ENCODE assay signal across 12 mouse cellular contexts in genomic region chrX:8125235-8125634, GRCm38 (mm10). TPM values are rescaled to one million over a fixed set of nuclear protein-coding genes. Genes with fewer than 3 reads are reported as not detected.
DNase-seq lines count a peak whose midpoint lies in the region; ATAC-seq and TF ChIP-seq lines count a peak whose summit lies in the region.
"Had no signal": no experiment of that assay in that cellular context is flagged by ENCODE, and none has a peak within 500 bp of the region (broad histone marks: within the 10 kb centered on the region; RNA-seq: fewer than 3 reads in every experiment).

No protein-coding gene starts in this region.

- H3K36me3 ChIP-seq in intestine, postnatal 0 days (ENCODE audit: control insufficient read depth, insufficient read depth), result peaks cover 24% of the 10 kb centered on the region; the same call in 1 of the 2 replicates
- no peaks in the 10 kb centered on the region for H3K36me3 ChIP-seq in intestine, embryonic 15.5 days

- H3K4me1 ChIP-seq in intestine, postnatal 0 days (replicated peaks; ENCODE audit: control insufficient read depth, insufficient read depth, low read length), result no peaks in the 10 kb centered on the region
- H3K4me1 ChIP-seq in intestine, embryonic 15.5 days (replicated peaks), result no peaks in the 10 kb centered on the region
- H3K4me1 ChIP-seq: embryonic facial prominence, embryonic 15.5 days had no signal

- 77% methylated on average over 7 of the region's 7 CpGs for WGBS in intestine, postnatal 0 days
- 82% methylated on average over 7 of the region's 7 CpGs for WGBS in intestine, embryonic 15.5 days

- H3K4me3 ChIP-seq in intestine, postnatal 0 days (ENCODE audit: low read depth, low read length), result no peak overlapping the region
- no peak overlapping the region for H3K4me3 ChIP-seq in intestine, embryonic 15.5 days (replicated peaks)
- H3K4me3 ChIP-seq: embryonic facial prominence, embryonic 15.5 days had no signal

- no peaks in the 10 kb centered on the region for H3K9me3 ChIP-seq in intestine, postnatal 0 days (ENCODE audit: control insufficient read depth)
- no peaks in the 10 kb centered on the region for H3K9me3 ChIP-seq in intestine, embryonic 15.5 days
- H3K9me3 ChIP-seq: embryonic facial prominence, embryonic 15.5 days had no signal

- H3K4me2 ChIP-seq in intestine, postnatal 0 days (replicated peaks; ENCODE audit: low read depth), result no peak overlapping the region
- no peak overlapping the region for H3K4me2 ChIP-seq in intestine, embryonic 15.5 days (replicated peaks)
- H3K4me2 ChIP-seq: embryonic facial prominence, embryonic 15.5 days had no signal

- H3K9ac ChIP-seq in intestine, postnatal 0 days (ENCODE audit: low read depth, low read length), result no peak overlapping the region
- no peak overlapping the region for H3K9ac ChIP-seq in intestine, embryonic 15.5 days
- H3K9ac ChIP-seq: embryonic facial prominence, embryonic 15.5 days had no signal

- DNase-seq in 3T3-L1 (ENCODE audit: low read depth, low spot score) (peak; percentile 52), R1 (ENCODE audit: low read depth, low spot score) (peak; percentile 56)
- peak; percentile 11 for DNase-seq in lung, postnatal 25 days (ENCODE audit: low spot score)
- no peak for DNase-seq in spleen, adult 12 weeks (ENCODE audit: low spot score)
- DNase-seq in ovary, adult 18-20 months (ENCODE audit: low spot score), result no peak
- no peak for DNase-seq in gastrocnemius, postnatal 4 days (ENCODE audit: low spot score in 2 of 2)
- DNase-seq: cerebellum, postnatal 36 days; heart, postnatal 4 days; kidney, adult 11 months had no signal

- TF ChIP-seq CTCF in intestine, postnatal 0 days (IDR thresholded peaks at IDR 0.05; ENCODE audit: low read depth), result peak; percentile 50

- H3K27ac ChIP-seq in intestine, postnatal 0 days (ENCODE audit: low read depth, low read length), result no peak overlapping the region
- no peak overlapping the region for H3K27ac ChIP-seq in intestine, embryonic 15.5 days
- H3K27ac ChIP-seq: embryonic facial prominence, embryonic 15.5 days had no signal

- ATAC-seq in intestine, postnatal 0 days, result no peak
- ATAC-seq in intestine, embryonic 15.5 days, result no peak

- no peaks in the 10 kb centered on the region for H3K27me3 ChIP-seq in intestine, postnatal 0 days (replicated peaks; ENCODE audit: control insufficient read depth, insufficient read depth, low read length)
- no peaks in the 10 kb centered on the region for H3K27me3 ChIP-seq in intestine, embryonic 15.5 days (replicated peaks)
- H3K27me3 ChIP-seq: embryonic facial prominence, embryonic 15.5 days had no signal

RNA-seq across cellular contexts. Expression of gene Wdr13, which starts 7.5 kb away (rescaled TPM):
- 10.1 and 13.6 TPM in 2 replicates for polyA plus RNA-seq in intestine, postnatal 0 days (2015; fragmentation: Nextera tagmentation; extraction: Ambion mirVana)
- 21.4 and 21.7 TPM in 2 replicates for polyA plus RNA-seq in intestine, embryonic 15.5 days (2015; fragmentation: Nextera tagmentation; extraction: Ambion mirVana)
- total RNA-seq in gastrocnemius, postnatal 4 days (2021), result 10 to 100 TPM; 29.5 to 34.2 TPM

RNA-seq across cellular contexts. Expression of gene Rbm3, which starts 20.4 kb away (rescaled TPM):
- 591 and 623 TPM in 2 replicates for polyA plus RNA-seq in intestine, postnatal 0 days (2015; fragmentation: Nextera tagmentation; extraction: Ambion mirVana)
- 426 and 506 TPM in 2 replicates for polyA plus RNA-seq in intestine, embryonic 15.5 days (2015; fragmentation: Nextera tagmentation; extraction: Ambion mirVana)
- total RNA-seq in gastrocnemius, postnatal 4 days (2021), result 100 to 1,000 TPM; 359 to 459 TPM

RNA-seq across cellular contexts. Expression of gene Was, which starts 34.9 kb away (rescaled TPM):
- 0.34 and 0.48 TPM in 2 replicates for polyA plus RNA-seq in intestine, postnatal 0 days (2015; fragmentation: Nextera tagmentation; extraction: Ambion mirVana)
- 0.57 and 0.62 TPM in 2 replicates for polyA plus RNA-seq in intestine, embryonic 15.5 days (2015; fragmentation: Nextera tagmentation; extraction: Ambion mirVana)
- total RNA-seq in gastrocnemius, postnatal 4 days (2021), result 1 to 10 TPM; 2.8 TPM

RNA-seq across cellular contexts. Expression of gene Suv39h1, which starts 50.7 kb away (rescaled TPM):
- polyA plus RNA-seq in intestine, postnatal 0 days (2015; fragmentation: Nextera tagmentation; extraction: Ambion mirVana), result 15.5 and 16.5 TPM in 2 replicates
- polyA plus RNA-seq in intestine, embryonic 15.5 days (2015; fragmentation: Nextera tagmentation; extraction: Ambion mirVana), result 47.5 and 53.3 TPM in 2 replicates
- 10 to 100 TPM; 14.7 to 14.9 TPM for total RNA-seq in gastrocnemius, postnatal 4 days (2021)

RNA-seq across cellular contexts. Expression of gene Tbc1d25, which starts 50.7 kb away (rescaled TPM):
- 4.0 and 4.5 TPM in 2 replicates for polyA plus RNA-seq in intestine, postnatal 0 days (2015; fragmentation: Nextera tagmentation; extraction: Ambion mirVana)
- 10.3 and 10.6 TPM in 2 replicates for polyA plus RNA-seq in intestine, embryonic 15.5 days (2015; fragmentation: Nextera tagmentation; extraction: Ambion mirVana)
- total RNA-seq in gastrocnemius, postnatal 4 days (2021), result 1 to 10 TPM; 4.6 to 6.1 TPM

Comparison
In these comparisons a context has a peak if more than half of its experiments do, and no peak if none do; other contexts are left out.
1. DNase-seq: peak in 3T3-L1 (single experiment), R1 (single experiment) and lung, postnatal 25 days (single experiment); none in spleen, adult 12 weeks (single experiment), ovary, adult 18-20 months (single experiment) and gastrocnemius, postnatal 4 days (0 of 2).